Mouse (Mus musculus): ENCODE measurements around the gene Sec24d. TPM values are rescaled to one million over a fixed set of nuclear protein-coding genes. Genes with fewer than 3 reads are reported as not detected.

Gene Sec24d
- polyA plus RNA-seq, 1 experiment from 2014 or later = 59.4 TPM

Other genes with a start within 250 kb of the Sec24d start
- gene Myoz2, start 232.4 kb upstream of the Sec24d start, polyA plus RNA-seq (2014; fragmentation: Nextera tagmentation; extraction: Ambion mirVana) = 0.14 TPM in 1 of 2 replicates, not detected in the other
- 5.5 and 8.3 TPM in 2 replicates for gene Synpo2, start 31.3 kb upstream of the Sec24d start, polyA plus RNA-seq (2014; fragmentation: Nextera tagmentation; extraction: Ambion mirVana)
- 17.3 and 23.9 TPM in 2 replicates for gene Mettl14, start 118.7 kb downstream of the Sec24d start, polyA plus RNA-seq (2014; fragmentation: Nextera tagmentation; extraction: Ambion mirVana)
- 2.3 and 2.9 TPM in 2 replicates for gene Prss12, start 179.5 kb downstream of the Sec24d start, polyA plus RNA-seq (2014; fragmentation: Nextera tagmentation; extraction: Ambion mirVana)

All from kidney, embryonic 14.5 days (tissue).